Mouse (Mus musculus) kidney, embryonic 15.5 days (tissue): ENCODE measurements around the gene Gm17542. TPM values are rescaled to one million over a fixed set of nuclear protein-coding genes. Genes with fewer than 3 reads are reported as not detected.
"Not testable (repeated sequence)": the region's sequence is repeated elsewhere in the genome, so short reads cannot be mapped to it uniquely, and the experiment has no call there.

Source experiments
- ATAC-seq: fragments of 200-750 bp; cut with Nextera tagmentation; replicated peaks from 2 replicates; pipeline ENCODE4 v1.8.0; 2017; ENCODE audit warnings: moderate TSS enrichment; ENCODE audit not compliant: low FRiP score
- H3K27ac ChIP-seq: fragments of 300-500 bp; sonication (generic); 2 replicates; pipeline ENCODE4 v1.5.1; 2015; ENCODE audit warnings: mild to moderate bottlenecking, inconsistent platforms
- H3K27me3 ChIP-seq: fragments of 300-500 bp; sonication (generic); 2 replicates; pipeline ENCODE4 v1.6.1; 2015; ENCODE audit warnings: inconsistent platforms
- H3K36me3 ChIP-seq: fragments of 300-500 bp; sonication (generic); 2 replicates; pipeline ENCODE4 v1.6.1; 2015; ENCODE audit warnings: inconsistent platforms
- H3K4me1 ChIP-seq: fragments of 300-500 bp; sonication (generic); 2 replicates; pipeline ENCODE4 v1.6.1; 2015; ENCODE audit warnings: inconsistent platforms
- H3K4me2 ChIP-seq: fragments of 300-500 bp; sonication (generic); 2 replicates; pipeline ENCODE4 v1.6.1; 2015; ENCODE audit warnings: moderate library complexity, mild to moderate bottlenecking, inconsistent platforms
- H3K4me3 ChIP-seq: fragments of 300-500 bp; sonication (generic); replicated peaks from 2 replicates; pipeline ENCODE4 v1.5.1; 2015; ENCODE audit warnings: mild to moderate bottlenecking, inconsistent platforms
- H3K9ac ChIP-seq: fragments of 300-500 bp; sonication (generic); 2 replicates; pipeline ENCODE4 v1.6.1; 2015; ENCODE audit warnings: mild to moderate bottlenecking, inconsistent platforms
- H3K9me3 ChIP-seq: fragments of 300-500 bp; sonication (generic); replicated peaks from 2 replicates; pipeline ENCODE4 v1.6.1; 2016; ENCODE audit warnings: inconsistent platforms
- WGBS: fragments of 180-500 bp; shearing (Covaris S2); methylation state at CpG from one replicate; pipeline ENCODE4 v1.1.7; 2015; ENCODE audit warnings: mixed read lengths; 5-methylcytosine and 5-hydroxymethylcytosine counted together
- polyA plus RNA-seq: library from polyadenylated mRNA; unstranded; fragments of >200 nt; fragmentation: Nextera tagmentation; extraction: Ambion mirVana; gene quantifications from 2 replicates; pipeline ENCODE4 v1.2.1, GENCODE M21; 2015

Gene Gm17542
- polyA plus RNA-seq: not detected in 2 replicates

DNA sequence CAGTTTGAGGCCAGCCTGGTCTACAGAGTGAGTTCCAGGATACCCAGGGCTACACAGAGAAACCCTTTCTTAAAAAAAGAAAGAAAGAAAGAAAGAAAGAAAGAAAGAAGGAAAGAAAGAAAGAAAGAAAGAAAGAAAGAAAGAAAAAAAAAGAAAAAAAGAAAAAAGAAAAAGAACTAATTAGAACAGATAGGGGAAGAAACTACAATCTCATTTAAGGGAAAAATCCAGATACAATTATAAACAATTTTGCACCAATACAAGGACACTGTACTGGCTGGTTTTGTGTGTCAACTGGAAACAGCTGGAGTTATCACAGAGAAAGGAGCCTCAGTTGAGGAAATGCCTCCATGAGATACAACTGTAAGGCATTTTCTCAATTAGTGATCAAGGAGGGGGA lies at the start of gene Gm17542:
Gene Gm17542, minus strand, starts transcription at position 101 of the 400 bp plus-strand sequence.
- H3K4me3 ChIP-seq, H3K9me3 ChIP-seq, ATAC-seq, H3K9ac ChIP-seq, H3K27me3 ChIP-seq, H3K36me3 ChIP-seq, H3K27ac ChIP-seq, H3K4me2 ChIP-seq: not testable (repeated sequence)
- peaks cover 17% of the 10 kb centered on the region for H3K4me1 ChIP-seq

- H3K9me3 ChIP-seq: no peaks in the 10 kb centered on the region
- H3K27ac ChIP-seq: no peak overlapping the region
- no peaks in the 10 kb centered on the region for H3K36me3 ChIP-seq
- H3K4me1 ChIP-seq: no peaks in the 10 kb centered on the region
- no peaks in the 10 kb centered on the region for H3K27me3 ChIP-seq
- H3K9ac ChIP-seq: no peak overlapping the region
- H3K4me3 ChIP-seq: no peak overlapping the region
- no peak overlapping the region for H3K4me2 ChIP-seq
- ATAC-seq: no peak
These were observed 21.8 kb upstream of the Gm17542 start for GRCm38 (mm10) chr10:58739779-58740178.

DNA sequence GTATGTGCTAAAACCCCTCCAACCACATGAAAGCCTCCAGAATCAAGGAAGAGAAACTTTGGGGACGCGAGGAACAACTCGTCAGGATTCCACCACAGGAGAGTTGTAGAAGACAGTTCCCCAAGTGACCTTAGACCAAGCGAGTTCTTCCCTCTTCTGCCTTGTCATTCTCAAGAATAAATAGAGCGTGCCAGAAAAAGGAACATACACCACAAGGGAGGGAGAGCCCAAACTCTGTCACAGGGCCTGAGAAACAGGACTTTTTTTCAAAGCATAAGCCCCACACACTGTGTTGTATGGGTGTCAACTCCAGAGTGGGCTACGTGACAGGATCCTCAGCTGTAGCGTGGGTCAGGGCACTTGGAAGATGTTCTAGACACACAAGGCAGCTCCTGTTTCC lies 20.1 kb upstream of the Gm17542 start:
- H3K27me3 ChIP-seq: no peaks in the 10 kb centered on the region
- no peak overlapping the region for H3K4me3 ChIP-seq
- H3K4me1 ChIP-seq: no peaks in the 10 kb centered on the region
- ATAC-seq: no peak
- H3K36me3 ChIP-seq: no peaks in the 10 kb centered on the region
- WGBS: 88% methylated on average over 7 of the region's 7 CpGs
- H3K4me2 ChIP-seq: no peak overlapping the region
- H3K9ac ChIP-seq: no peak overlapping the region
- no peaks in the 10 kb centered on the region for H3K9me3 ChIP-seq
- H3K27ac ChIP-seq: no peak overlapping the region

- Histone ChIP-seq H3K4me1 (peaks cover 17% of the 10 kb centered on the region), H3K4me3 (peak overlapping the region; percentile 37), H3K27me3 (no peaks in the 10 kb centered on the region), H3K9me3 (no peaks in the 10 kb centered on the region), H3K9ac (no peak overlapping the region; the same call in 1 of the 2 replicates), H3K36me3 (no peaks in the 10 kb centered on the region), H3K27ac (peak overlapping the region; percentile 66), H3K4me2 (peak overlapping the region; percentile 59)
- WGBS: 45% methylated on average over 3 of the region's 3 CpGs
- no peak for ATAC-seq
These were observed 3.2 kb downstream of the Gm17542 start for GRCm38 (mm10) chr10:58714789-58715148.

GRCm38 (mm10) chr10:58713855-58714788 lies 3.9 kb downstream of the Gm17542 start:
- H3K27me3 ChIP-seq: no peaks in the 10 kb centered on the region
- peaks cover 17% of the 10 kb centered on the region for H3K4me1 ChIP-seq
- H3K4me3 ChIP-seq: peak overlapping the region; percentile 37
- H3K4me2 ChIP-seq: peak overlapping the region; percentile 59
- no peaks in the 10 kb centered on the region for H3K36me3 ChIP-seq
- ATAC-seq: peak; percentile 75
- no peak overlapping the region; the same call in 1 of the 2 replicates for H3K9ac ChIP-seq
- 11% methylated on average over 24 of the region's 24 CpGs for WGBS
- H3K27ac ChIP-seq: peak overlapping the region; percentile 66
- H3K9me3 ChIP-seq: no peaks in the 10 kb centered on the region

DNA sequence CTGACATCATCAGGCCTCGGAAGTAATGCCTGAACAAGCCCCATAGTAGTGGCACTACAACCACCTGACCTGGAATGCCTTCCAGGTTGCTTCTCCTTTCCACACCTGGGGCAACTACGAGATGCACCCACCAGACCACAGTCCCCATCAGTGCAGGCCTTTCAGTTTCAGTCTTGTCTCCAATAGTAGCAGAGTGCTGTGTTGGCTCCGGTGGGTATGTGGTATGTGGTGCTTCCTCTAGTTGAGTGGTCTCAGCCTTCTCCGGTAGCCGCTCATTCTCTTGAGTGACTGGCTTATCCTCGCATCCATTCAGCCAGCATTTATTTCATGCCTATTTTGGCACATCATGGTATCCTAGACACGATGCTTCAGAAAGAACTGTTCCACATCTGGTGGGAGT lies 4.8 kb downstream of the Gm17542 start:
- Histone ChIP-seq H3K4me3 (no peak overlapping the region), H3K27ac (no peak overlapping the region), H3K9me3 (no peaks in the 10 kb centered on the region), H3K4me2 (no peak overlapping the region), H3K4me1 (peaks cover 17% of the 10 kb centered on the region), H3K27me3 (no peaks in the 10 kb centered on the region), H3K36me3 (no peaks in the 10 kb centered on the region), H3K9ac (no peak overlapping the region)
- no peak for ATAC-seq
- 91% methylated on average over 7 of the region's 7 CpGs for WGBS

DNA sequence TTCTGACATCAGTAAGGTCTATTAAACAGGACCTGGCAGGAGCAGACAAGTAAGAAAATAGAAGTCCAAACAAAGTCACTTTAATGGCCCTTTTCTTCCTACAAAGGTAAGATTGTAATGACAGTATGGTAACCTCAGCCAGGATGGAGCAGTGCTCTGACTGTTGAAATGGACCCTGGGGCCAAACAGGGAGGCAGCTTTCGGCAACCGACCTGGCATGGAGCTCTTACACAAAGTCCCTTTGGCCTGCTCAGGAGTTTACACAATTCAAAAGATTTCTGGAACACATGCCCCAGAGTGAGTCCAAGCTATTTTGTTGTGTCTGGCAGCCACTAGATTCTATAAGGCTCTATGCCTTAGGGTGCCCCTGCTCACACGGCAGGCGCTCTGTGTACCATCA lies 9.0 kb downstream of the Gm17542 start:
- Histone ChIP-seq H3K9ac (no peak overlapping the region), H3K4me3 (no peak overlapping the region), H3K27ac (no peak overlapping the region), H3K4me2 (no peak overlapping the region), H3K27me3 (no peaks in the 10 kb centered on the region), H3K36me3 (no peaks in the 10 kb centered on the region), H3K4me1 (peaks cover 6% of the 10 kb centered on the region), H3K9me3 (no peaks in the 10 kb centered on the region)
- 87% methylated on average over 4 of the region's 4 CpGs for WGBS
- ATAC-seq: no peak

DNA sequence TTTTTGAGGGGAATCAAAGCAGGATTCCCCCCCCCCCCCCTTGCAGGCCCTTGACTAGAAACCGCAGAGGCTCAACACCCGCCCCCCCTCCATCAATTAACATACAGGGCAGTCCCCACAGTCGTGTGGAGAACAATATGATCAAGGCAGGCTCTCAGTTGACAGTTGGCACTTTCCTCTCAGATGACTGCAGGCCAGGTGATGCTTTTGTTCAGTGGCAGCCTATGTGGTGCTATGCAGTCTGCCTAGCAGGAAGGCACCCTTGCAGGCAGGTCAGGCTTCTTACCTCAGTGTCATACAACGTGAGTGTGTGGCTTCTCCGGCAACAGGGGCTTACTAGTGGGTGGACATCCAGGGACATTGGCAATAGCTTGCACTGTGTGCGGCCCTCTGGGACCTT lies 17.4 kb downstream of the Gm17542 start:
- no peak for ATAC-seq
- no peaks in the 10 kb centered on the region for H3K9me3 ChIP-seq
- no peak overlapping the region for H3K9ac ChIP-seq
- no peaks in the 10 kb centered on the region for H3K27me3 ChIP-seq
- H3K4me3 ChIP-seq: no peak overlapping the region
- H3K4me1 ChIP-seq: no peaks in the 10 kb centered on the region
- H3K27ac ChIP-seq: no peak overlapping the region
- H3K36me3 ChIP-seq: no peaks in the 10 kb centered on the region
- no peak overlapping the region for H3K4me2 ChIP-seq
- 41% methylated on average over 6 of the region's 6 CpGs for WGBS

DNA sequence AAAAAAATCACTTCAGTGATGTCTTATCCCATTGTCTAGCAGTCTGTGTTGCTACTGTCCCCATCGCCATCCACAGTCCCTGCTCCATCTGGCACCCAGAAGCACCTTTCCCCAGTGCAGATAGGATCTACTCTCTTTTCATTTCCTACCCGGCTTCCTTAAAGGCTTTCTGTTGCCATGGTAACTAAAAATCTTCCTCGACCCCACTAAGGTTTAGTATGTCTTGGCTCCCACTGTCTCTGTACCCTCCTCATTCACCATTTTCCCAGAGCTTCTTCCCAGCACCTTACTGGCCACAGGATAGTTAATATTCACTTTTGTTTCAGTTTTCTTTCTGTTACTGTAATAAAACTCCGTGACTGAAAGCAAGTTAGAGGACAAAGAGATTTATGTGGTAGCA lies 17.9 kb downstream of the Gm17542 start:
- ATAC-seq: no peak

DNA sequence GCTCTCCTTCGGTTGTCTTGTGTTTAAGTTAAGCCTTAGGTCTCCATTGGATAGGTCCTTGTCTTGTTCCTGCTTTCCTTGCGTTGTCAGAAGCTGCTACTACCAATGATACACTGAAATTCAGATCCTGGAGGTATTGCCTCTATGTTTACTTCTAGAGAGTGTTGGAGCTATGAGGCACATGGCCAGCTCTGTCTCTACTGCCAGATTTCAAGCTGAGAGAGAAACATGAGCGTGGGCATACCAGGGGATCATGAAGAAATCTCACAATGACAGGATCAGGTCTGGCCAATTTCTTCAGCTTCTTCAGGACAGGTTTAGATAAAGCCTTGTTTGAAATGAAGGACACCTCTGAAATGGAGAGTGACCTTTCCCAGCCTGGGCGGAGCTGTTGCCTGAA lies 19.1 kb downstream of the Gm17542 start:
- ATAC-seq: no peak
- Histone ChIP-seq H3K4me2 (no peak overlapping the region), H3K27ac (no peak overlapping the region), H3K4me3 (no peak overlapping the region), H3K9ac (no peak overlapping the region), H3K9me3 (no peaks in the 10 kb centered on the region), H3K27me3 (no peaks in the 10 kb centered on the region), H3K4me1 (no peaks in the 10 kb centered on the region), H3K36me3 (no peaks in the 10 kb centered on the region)
- WGBS: 85% methylated on average over 4 of the region's 4 CpGs

More for the DNA sequence above, 17.9 kb downstream of the Gm17542 start:
- no peaks in the 10 kb centered on the region for H3K36me3 ChIP-seq
- 34% methylated on average over 4 of the region's 4 CpGs for WGBS
- H3K9ac ChIP-seq: no peak overlapping the region
- no peaks in the 10 kb centered on the region for H3K4me1 ChIP-seq
- H3K27ac ChIP-seq: no peak overlapping the region
- H3K4me3 ChIP-seq: no peak overlapping the region
- no peak overlapping the region for H3K4me2 ChIP-seq
- H3K9me3 ChIP-seq: no peaks in the 10 kb centered on the region
- H3K27me3 ChIP-seq: no peaks in the 10 kb centered on the region

DNA sequence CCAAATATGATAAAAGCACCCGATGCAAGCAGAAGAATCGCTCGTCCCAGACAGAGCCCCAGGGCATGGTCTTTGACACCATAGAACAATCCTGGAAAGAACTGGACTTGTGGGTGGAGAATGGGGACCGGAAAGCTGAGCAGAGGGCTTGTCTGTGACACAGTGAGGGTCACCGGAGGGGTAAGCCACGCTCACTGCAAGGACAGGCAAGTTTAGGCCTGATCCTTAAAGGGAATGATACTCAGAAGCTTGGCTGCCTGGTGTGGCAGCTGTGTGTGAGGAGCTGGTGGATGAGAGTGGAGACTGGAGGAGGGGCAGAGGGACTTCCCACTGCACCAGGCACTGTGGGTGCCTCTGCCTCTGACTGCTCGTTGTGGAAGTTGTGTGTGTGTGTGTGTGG lies 27.0 kb downstream of the Gm17542 start:
- Histone ChIP-seq H3K9me3 (no peaks in the 10 kb centered on the region), H3K9ac (no peak overlapping the region), H3K27me3 (no peaks in the 10 kb centered on the region), H3K4me1 (no peaks in the 10 kb centered on the region), H3K4me3 (no peak overlapping the region), H3K4me2 (no peak overlapping the region), H3K27ac (no peak overlapping the region), H3K36me3 (no peaks in the 10 kb centered on the region)
- no peak for ATAC-seq
- 72% methylated on average over 7 of the region's 7 CpGs for WGBS

- no peak for ATAC-seq
- WGBS: 84% methylated on average over 6 of the region's 6 CpGs
- 0 out of 2 replicates have a peak, but pooled peaks cover 4% of the 10 kb centered on the region for H3K4me1 ChIP-seq
- H3K27me3 ChIP-seq: peaks cover 10% of the 10 kb centered on the region; the same call in 1 of the 2 replicates
- H3K9me3 ChIP-seq: no peaks in the 10 kb centered on the region
- no peak overlapping the region for H3K27ac ChIP-seq
- H3K36me3 ChIP-seq: no peaks in the 10 kb centered on the region
- H3K9ac ChIP-seq: no peak overlapping the region
- no peak overlapping the region for H3K4me2 ChIP-seq
- no peak overlapping the region for H3K4me3 ChIP-seq
These were observed 38.7 kb downstream of the Gm17542 start for GRCm38 (mm10) chr10:58679298-58679697.
